Mouse (Mus musculus) layer of hippocampus, adult 18-20 months (tissue): ENCODE measurements around the gene Slc22a14. TPM values are rescaled to one million over a fixed set of nuclear protein-coding genes. Genes with fewer than 3 reads are reported as not detected.
"Not testable (repeated sequence)": the region's sequence is repeated elsewhere in the genome, so short reads cannot be mapped to it uniquely, and the experiment has no call there.

Source experiments
- DNase-seq, 2 experiments: peaks; one replicate each; pipeline ENCODE4 v3.0.0; 2022; ENCODE audit warnings: low spot score in 2 of 2
- long read RNA-seq: library from polyadenylated mRNA; stranded (forward); transcript quantifications from one replicate; pipeline ENCODE4 v2.0.0, GENCODE M21; 2021
- total RNA-seq, 2 experiments: library from RNA; stranded (reverse); gene quantifications; 2 replicates each; pipeline ENCODE4 v1.2.3; 2021

Gene Slc22a14
- not detected for total RNA-seq
- long read RNA-seq, partial matches to known transcripts, result 0 of 3 reads
- long read RNA-seq, other reads (novel, unspliced or antisense), result 3 of 3 reads

DNA sequence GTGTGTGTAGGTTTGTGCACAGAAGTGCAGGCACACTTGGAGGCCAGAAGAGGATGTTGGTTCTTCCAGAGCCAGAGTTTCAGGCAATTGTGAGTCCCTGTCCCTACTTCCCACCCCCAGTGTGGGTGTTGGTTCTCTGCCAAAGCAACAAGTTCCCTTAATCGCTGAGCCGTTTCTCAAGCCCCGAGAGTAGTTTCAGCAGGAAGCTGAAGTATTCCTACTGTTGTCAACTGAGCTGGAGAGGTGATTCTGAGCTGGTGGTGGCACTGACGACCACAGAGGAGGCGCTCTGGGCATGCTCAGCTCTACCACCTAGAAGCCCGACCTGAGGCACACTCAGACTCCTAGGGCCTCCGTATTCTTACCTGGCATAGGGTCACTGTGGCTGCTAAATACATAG is at the start of gene Slc22a14:
Gene Slc22a14, minus strand, starts transcription at position 270 of the 400 bp plus-strand sequence.
- no peak for DNase-seq

DNA sequence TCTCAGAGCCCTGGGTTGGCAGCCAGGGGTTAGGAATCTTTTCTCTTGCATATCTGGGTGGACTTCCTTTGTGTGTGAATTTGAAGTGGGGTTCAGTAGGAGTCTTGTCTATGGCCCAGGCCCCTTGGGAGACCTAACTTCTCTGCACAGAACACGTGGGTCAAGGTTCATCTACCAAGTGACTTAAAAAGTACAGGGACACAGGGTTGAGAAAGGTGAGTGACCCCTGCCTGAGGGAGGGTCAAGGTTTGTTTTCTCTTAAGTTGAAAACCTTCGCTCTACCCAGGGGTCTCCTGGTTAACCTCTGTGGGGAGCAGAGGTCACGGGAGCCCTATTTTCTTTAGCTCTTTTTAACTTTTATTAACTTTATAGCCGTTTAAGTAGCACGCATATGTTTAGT is 44.5 kb upstream of the Slc22a14 start:
- DNase-seq, result no peak

DNA sequence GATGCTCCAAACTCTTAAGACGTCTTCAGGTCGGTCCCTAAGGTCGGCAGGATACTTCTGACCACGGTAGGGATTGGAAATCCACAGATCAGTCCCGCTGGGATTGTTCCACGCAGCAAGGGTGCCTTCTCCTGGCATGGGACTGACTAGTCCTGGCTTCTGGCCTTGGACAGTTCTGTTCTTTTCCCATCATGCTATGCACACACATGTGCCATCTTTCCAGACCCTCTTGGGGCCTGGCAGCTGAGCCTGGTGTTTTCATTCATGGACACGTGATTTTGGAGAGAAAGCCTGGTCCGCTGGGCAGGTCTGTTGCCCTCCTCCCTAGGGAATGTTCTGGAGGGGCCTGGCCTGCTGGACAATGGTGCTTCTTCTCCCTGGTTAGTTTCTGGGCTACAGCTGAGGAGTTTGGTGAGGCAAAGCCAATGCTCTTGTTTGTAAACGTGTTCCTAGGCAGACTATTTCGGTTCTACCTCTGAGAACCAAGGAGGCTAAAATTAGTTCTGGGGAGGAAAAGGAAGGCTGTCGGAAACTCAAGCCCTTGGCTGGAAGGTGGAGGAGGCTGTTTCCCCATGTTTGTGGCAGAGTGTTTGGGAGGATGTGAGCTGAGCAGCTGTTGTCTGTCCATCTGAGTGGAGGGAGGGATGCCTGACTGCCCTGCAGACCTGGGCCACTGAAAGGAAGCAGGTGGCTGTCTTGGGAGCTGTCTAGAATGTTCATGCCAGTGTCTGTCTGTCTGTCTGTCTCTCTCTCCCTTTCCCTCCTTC is 43.7 kb upstream of the Slc22a14 start:
- no peak for DNase-seq

DNA sequence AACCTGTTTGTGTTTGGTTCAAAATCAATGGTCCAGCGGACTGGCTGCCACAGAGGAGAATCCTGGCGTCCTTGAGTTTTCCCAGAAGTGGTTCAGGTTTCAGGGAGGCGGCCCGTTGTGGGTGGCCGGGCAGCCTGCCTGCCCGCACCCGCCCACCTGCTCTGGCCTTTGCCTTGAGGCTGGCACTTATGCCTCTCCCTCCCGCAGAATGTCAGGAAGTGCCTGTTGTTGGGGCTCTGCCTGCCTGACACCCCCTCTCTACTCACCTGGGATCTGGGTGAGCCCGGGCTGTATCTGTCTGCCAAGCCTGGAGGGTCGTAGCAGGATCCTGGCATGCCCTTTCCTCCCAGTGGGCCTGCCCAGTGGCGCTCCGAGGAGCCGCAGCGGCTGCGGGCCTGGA is 42.5 kb upstream of the Slc22a14 start:
- no peak for DNase-seq

DNA sequence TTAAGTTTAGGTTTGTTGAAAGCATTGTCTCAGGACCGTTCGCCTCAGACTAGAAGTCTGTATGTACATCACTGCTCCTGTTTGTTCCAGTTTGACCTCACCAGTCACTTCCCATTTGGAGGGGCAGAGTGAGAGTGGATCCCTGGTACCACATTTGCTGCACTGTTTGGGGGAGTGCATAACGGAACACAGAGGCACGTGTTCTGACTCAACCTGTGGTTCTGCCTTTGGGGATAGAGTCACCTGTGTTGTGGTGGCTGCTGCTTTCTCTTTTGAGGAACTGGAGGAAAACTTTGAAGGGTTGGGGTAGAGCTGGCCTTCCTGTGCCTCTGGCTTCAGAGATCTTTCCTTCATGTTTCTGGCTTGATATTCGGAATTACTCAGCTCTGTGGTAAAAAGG is 38.7 kb upstream of the Slc22a14 start:
- DNase-seq, result no peak

GRCm38 (mm10) chr9:119403236-119403641 is 37.9 kb upstream of the Slc22a14 start:
- DNase-seq, result peak; percentile 36 to 39

GRCm38 (mm10) chr9:119402253-119403235 is 37.2 kb upstream of the Slc22a14 start:
- DNase-seq, result peak; percentile 40 to 41

GRCm38 (mm10) chr9:119401801-119402214 is 36.5 kb upstream of the Slc22a14 start, which contains the start of gene Acvr2b:
Acvr2b (plus strand) TSS chr9:119402118.
- peak; percentile 87 to 96 for DNase-seq

GRCm38 (mm10) chr9:119401351-119401750 is 36.0 kb upstream of the Slc22a14 start:
- DNase-seq, result no peak

DNA sequence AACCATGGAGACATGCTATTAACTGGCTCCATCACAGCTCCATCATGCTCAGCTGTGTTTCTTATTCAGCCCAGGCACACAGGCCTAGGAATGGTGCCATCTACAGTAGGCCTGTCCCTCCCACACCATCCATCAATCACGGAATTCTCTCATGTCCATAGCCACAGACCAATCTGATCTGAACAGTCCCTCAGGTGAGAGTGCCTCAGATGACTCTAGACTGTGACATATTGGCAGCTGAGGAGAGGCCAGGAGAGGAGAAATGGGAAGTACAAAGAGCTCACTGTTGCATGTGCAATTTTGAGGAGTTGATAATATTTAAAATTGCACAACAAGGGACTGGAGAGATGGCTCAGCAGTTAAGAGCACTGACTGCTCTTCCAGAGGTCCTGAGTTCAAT is 29.5 kb upstream of the Slc22a14 start:
- no peak for DNase-seq

- DNase-seq, result no peak
Measured at GRCm38 (mm10) chr9:119390214-119390613, 24.9 kb upstream of the Slc22a14 start.

DNA sequence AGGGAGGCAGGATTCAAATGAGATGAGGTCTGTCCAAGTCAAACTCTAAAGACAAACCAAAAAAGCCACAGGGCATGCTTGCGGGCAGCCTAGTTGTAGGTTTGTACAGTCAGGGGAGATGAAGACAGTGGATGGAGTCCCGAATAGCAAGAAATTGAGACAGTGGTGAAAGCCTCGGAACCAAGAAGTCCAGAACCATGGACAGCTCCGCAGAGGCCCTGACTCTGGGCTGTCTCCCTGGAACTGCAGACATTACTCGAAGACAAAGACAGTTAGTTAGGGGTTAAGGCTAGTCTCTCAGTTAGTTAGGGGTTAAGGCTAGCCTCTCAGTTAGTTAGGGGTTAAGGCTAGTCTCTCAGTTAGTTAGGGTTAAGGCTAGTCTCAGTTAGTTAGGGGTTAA is 23.6 kb upstream of the Slc22a14 start:
- no peak for DNase-seq

DNA sequence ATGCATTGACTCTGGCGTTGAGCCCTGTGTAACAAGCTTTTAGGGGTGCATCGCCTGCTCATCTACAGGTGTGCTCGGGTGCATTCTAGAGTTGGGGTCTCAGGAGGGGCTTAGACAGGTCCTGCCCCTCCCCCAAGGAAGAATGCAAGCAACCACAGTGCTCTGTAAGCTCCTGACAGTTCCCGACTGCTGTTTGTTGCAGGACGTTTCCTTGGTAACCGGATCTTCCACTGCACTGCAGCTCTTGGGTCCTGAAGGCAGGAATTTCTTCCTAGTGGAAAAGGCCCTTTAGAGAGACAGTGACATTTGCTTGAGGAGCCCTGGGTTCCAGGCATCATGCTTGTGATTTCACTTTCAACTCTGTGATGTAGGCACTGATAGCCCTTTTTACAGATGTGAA is 17.2 kb upstream of the Slc22a14 start:
- DNase-seq, result peak; percentile 39 to 40

DNA sequence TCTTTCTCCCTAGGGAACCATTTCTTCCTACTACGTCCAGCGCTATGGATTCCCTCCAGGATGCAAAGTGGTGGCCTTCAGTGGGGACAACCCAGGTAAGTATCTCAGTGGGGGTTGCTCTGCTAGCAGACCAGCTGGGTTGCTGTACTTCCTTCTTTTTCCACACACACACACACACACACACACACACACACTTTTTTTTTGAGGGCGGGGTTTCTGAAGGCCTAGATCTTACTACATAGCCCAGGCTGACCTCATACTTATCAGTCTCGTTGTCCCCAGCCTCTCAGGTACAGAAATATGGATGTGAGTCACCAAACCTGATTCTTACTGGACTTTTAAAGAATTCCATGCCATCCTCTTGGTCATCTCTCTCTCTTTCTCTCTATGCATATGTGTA is 12.9 kb upstream of the Slc22a14 start:
- no peak for DNase-seq

DNA sequence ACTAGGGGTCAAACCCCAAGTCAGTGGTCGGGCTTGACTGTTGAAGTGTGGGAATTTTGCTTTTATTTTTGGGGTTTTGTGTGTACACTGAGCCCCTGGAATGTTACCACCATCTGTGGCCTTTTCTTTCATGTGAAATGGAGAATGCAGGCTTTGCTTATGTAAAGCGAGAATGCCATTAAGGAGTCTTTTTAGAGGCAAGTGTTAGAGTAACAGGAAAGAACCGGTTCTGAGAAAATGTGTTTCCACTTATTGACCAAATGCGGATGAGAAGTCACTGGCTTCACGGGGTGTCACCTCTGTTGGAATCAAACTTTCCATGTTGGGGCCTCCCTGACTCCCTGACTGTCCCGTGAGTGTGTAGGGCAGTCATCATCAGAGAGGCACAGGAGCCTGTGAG is 10.2 kb upstream of the Slc22a14 start:
- no peak for DNase-seq

DNA sequence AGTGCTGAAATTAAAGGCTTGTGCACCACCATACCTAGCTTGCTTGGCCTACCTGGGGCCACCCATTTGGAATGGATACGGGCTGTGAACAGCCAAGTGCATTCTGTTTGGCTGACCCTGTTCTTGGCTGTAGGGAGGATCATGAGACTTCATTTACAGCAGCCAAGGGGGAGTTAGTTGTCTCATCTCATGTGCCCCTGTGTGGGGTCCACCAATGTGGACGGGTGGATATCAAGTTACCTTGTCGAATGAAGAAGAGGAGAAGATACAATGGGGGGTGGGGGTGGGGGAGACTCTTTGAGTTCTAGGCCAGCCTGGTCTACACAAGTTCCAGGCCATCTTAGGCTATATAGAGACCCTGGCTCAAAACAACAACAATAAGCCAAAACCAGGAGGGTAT is 9.7 kb upstream of the Slc22a14 start:
- DNase-seq, result no peak

DNA sequence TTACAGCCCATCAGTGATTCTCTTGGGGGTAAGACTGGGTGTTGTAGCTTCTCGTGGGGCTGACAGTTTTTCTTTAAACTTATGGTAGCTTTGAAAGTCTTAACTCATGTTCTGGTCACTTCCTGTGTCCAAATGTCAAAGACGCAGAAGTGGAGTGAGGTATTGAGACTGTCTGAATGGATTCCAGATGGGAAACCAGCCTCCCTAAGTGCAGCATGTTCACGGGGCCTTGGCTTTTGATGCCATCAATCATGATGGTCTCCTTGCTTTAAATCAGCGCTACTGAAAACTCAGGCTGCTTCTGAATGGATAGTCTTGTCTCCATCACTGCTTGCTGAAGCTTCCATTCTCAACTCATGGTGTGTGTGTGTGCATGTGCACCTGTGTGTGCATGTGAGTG is 5.9 kb upstream of the Slc22a14 start:
- no peak for DNase-seq

DNA sequence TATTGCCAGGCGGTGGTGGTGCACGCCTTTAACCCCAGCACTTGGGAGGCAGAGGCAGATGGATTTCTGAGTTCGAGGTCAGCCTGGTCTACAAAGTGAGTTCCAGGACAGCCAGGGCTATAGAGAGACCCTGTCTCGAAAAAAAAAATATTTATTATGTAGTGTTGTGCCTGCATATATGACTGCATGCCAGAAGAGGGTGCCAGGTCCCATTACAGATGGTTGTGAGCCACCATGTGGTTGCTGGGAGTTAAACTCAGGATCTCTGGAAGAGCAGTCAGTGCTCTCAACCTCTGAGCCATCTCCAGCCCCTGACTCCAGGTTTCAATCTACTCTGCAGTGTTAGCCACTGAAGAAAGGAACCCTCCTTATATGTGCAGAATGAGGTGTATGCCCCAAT is 5.4 kb upstream of the Slc22a14 start:
- DNase-seq, result not testable (repeated sequence)

- DNase-seq, result no peak
Measured at GRCm38 (mm10) chr9:119368367-119368766, 3.0 kb upstream of the Slc22a14 start.

DNA sequence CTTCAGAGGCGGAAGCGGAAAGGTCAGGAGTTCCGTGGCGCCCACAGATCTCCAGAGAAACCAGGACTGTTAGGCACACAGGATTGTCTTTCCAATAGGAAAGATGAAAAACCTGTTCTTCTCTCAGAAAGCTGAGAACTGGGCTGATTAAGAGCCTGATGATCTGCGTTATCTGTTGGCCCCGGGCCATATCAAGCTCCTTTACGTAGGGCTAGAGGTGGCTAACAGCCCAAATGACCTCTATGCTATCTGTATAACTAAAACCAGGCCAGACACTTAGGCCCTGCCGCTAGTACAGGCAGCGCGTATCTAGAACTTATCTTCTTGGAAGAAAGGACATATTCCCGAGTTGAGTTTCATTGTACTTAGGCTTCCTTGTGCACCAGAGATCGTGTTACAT is 2.1 kb downstream of the Slc22a14 start:
- DNase-seq, result no peak

GRCm38 (mm10) chr9:119361416-119361815 is 3.9 kb downstream of the Slc22a14 start:
- DNase-seq, result no peak

- DNase-seq, result no peak
Measured at GRCm38 (mm10) chr9:119358058-119358429, 7.3 kb downstream of the Slc22a14 start.
